Mouse (Mus musculus) WW6 (cell line): ENCODE data around the gene Ppfibp2.

ENCODE experiments used
- DNase-seq: peaks from one replicate; pipeline ENCODE4 v3.0.0-alpha.2; 2013; ENCODE audit warnings: low read depth, low spot score

Gene Ppfibp2

DNA sequence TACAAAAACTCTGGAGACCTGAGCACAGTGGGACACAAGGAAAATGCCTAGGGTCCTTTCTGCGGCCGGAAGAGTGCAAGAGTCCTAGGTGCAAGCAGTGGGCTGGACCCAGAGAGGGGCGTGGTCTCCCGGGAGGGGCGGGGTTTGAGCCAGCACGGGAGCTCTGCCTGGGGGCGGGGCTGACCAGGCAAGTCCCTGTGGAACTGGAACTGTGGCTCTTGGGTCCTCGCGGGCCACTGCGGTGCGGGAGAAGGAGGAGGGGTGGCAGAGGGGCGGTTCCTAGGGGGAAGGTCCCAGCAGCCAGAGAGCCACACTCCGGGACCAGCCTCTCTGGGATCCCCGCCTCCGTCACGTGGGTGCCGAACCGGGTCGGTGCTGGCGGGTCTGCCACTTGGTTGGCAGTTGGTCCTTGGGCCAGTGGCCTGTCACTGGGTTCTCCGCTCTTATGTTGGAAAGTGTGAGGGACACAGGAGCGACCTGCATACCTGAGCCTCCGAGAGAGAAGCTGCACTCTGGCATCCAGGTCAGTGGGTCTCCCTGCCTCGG, at the start of gene Ppfibp2:
Gene Ppfibp2, plus strand, starts transcription at position 351 of the 546 bp plus-strand sequence.
- peak; percentile 85 for DNase-seq

DNA sequence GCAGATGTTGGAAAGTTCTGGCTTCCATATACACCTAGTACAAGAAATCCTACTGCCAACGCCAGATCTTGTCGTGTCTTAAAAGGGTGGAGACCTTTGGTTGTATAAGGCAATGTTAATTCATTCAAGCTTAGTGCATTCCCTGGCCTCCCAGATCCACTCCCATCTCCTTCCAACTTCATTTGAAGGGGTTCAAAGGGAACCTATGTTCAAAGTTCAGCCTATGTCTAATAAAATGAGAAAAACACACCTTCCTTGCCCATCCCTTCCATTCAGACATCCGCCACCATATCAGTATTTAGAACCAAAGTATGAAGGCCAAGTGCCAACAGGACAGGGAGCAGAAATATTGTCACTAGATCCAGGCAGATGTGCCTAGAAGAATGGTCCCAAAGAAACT, 47.1 kb upstream of the Ppfibp2 start:
- no peak for DNase-seq

DNA sequence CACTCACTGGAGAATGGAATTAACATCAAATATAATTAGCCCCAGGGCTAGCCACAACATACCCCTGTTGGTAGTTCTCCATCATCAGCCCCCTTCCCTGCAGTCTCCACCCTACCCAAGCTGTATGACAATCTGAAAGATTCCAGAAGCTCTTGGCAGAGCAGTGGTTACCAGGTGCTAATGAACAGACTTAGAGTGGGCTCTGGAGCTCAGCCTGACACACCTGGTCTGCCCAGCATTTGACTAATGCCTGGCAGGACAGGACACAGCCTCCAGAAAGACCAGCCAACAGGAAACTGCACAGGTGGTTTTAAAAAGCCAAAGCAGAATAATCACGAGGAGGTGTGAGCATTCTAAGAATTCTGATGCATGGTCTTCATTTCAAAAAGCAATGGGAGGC, 41.5 kb upstream of the Ppfibp2 start:
- no peak for DNase-seq

DNA sequence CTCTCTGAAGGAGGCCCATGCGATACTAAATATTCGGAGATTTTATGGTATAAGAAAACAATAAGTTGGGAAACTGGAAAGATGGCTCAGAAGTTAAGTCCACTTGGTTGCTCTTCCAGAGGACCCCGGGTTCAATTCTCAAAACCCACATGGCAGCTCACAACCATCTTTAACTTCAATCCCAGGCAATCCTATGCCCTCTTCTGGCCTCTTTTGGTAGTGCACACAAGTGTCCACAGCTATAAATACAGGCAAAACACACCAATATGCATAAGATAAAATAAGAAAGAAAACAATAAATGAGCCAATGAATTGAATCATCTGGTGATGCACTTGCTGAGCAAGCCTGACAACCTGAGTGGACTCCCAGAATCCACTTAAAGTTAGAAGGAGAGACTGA, 39.1 kb upstream of the Ppfibp2 start:
- DNase-seq = no peak

DNA sequence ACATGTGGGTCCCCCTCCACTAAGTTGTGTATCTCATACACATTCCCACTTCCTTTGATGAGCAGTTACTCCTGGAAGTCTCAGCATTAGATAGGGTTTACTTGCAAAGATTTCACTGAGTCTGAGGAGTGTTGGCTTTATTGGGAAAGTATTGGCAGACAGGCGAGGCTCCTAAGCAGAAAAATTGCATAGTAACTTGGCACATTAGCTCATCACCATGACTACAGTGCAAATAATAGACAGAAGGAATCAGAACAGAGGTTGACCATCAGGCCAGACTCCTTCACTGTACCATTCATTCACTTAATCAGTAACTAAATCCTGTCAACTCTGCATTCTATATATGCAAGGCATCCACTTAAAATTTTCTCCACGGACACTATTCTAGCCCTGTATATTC, 34.3 kb upstream of the Ppfibp2 start:
- DNase-seq = no peak

DNA sequence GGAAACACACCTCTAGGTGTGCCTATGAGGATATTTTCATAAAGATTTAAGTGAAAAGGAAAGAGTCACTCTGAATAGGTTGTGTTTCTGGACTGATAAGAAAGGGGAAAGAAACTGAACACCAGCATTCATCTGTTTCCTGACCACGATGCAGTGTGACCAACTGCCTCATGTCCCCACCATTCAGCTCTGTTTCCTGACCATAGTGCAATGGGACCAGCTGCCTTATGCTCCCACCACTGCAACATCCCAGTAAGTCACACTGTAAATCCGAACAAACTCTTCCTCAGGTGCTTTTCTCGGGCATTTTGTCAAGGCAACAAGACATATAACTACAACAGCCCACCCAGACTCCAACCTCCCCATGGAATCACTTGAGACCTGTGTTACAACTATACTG, 33.4 kb upstream of the Ppfibp2 start:
- DNase-seq = no peak

DNA sequence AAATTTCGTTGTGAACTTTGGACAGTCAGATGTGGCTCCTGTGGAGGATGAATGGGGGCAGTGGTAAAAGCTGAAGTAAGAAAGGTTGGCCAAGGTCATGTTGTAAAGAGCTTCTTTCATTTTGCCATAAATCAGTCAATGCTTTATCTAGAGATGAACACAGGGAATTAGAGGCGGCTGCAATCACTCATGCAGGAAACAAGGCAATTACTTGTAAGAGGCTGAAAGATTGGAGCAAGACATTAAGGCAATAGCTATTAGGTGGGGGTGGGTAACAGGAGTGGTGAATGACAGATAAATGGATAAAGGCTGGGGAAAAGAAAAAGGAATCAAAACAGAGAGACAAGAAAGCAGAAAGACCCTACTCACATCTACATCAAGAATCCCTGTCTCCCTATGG, 31.3 kb upstream of the Ppfibp2 start:
- DNase-seq = no peak

DNA sequence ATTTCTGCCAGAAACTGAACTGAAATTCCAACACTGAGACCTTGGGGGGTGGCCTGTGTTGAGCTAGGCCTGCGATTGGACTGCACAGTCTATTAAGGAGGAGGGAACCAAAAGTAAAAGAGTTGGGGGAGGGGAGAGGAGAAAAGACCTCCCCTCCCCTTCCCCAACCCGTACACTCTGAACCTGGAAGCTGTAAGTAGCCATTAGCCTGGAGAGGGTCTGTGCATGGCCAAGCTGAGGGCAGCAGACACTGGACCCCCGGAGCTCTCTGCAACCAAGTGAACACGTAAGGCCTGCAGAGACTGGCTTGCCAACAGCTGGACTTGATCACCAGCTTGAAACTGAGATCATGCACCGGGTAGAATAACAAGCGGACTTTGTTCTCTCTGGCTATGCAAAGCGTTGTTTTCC, 27.7 kb upstream of the Ppfibp2 start, which contains the start of gene Olfml1:
Gene Olfml1, plus strand, starts transcription at position 186 of the 411 bp plus-strand sequence.
- DNase-seq = no peak

DNA sequence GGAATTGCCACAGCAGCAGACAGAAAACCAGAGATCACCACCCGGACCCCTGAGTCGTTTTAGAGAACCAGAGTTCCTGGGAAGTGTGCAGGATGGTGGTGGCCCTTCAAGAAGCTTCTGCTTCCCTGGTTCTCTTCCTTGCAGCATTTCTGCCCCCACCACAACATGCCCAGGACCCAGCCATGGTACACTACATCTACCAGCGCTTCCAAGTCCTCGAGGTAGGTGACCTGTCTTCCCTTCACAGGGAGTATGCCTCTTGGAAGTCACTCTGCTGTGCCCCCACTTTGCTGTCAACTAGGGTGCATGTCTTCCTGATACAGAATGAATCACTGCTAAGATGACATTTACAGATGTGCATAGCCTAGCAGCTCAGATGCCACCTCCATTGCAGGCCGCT, 27.3 kb upstream of the Ppfibp2 start:
- DNase-seq = no peak

DNA sequence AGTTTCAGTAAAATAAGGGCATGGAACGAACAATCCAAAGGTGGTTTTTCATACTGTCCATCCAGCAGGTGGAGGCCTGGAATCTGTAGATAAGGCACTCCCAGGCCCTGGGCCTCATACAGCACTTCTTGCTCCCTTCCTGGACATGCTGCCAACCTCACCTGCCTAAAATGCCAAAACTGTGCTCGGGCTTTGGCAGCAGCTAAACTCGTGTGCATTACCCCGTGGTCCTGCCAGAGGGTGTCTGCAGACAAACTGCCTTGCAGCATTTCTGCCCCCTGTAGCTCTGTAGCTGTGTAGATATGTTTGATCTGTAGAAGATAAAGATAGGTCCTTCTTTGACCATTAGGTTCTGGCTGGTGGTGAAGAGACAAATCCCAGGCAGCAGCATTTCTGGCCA, 26.0 kb upstream of the Ppfibp2 start:
- DNase-seq = no peak

DNA sequence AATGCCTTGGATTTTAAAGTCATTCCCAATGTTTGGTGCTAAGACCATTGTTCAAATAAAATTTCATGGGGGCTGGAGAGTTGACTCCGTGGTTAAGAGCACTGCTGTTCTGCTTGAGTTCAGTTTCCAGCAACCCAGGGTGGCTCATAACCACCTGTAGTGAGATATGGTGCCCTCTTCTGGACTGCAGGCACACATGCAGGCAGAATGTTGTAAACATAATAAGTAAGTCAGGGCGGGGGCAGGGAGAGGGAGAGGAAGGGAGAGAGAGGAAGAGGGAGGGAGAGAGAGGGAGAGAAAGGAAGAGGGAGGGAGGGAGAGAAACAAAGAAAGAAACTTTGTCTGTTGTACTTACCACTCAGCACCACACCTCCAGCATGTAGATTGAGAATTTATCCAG, 21.2 kb upstream of the Ppfibp2 start:
- DNase-seq = no peak

DNA sequence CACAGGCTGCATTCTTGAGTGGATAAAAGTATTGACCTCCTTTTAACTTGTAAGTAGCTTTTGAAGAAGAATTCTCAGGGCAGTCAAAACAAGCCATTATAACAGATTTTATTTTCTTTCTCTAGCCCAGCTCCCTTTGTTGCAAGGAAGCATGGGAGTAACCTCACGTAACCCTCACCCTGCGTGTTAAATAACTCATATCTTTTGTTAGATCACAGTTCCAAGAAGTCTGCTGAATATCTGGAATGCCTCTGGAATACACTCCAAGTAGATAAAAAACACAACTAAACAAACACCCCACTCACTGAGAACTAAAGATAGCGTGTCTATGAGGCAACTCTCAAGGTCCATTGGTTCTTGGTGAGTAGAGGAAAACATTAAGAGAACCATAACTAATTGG, 20.7 kb upstream of the Ppfibp2 start:
- DNase-seq = no peak

DNA sequence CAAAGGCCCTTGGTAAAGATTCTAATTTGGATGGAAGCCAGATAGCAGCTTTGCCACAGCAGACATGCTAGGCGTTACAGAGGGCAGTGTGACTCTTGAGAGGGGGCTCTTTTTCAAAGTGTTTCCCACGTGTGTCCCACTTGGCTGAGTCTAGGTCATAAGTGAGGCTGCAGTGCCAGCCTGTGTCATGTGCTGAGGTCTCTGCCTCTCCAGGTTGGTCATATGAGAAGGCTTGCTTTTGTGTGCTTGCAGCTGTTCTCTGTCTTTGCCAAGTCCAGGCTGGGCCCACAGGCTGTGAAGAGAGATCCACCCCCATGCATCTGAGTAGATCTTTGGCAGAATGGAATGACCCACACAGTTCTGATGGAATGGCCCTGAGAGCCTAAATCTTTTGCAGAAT, 2.4 kb upstream of the Ppfibp2 start:
- no peak for DNase-seq

DNA sequence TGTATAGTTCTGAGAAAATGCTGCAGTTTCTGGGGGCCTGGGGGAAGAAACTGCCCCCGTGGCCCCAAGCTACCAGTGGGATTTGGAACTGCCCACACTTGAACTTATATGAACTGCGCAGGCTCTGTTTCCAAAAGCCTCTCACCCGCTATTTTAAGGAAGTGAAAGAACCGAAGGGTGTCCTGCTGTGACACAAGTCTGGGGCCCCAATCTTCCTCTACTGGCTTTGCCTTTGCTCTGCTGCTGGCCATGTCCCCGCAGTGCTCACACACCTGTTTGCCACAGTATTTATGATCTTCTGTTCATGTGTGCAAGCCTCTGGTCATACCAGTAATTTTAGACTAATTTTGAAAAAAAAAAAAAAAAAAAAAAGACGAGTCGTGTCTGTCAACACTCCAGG, 1.1 kb upstream of the Ppfibp2 start:
- DNase-seq = no peak

DNA sequence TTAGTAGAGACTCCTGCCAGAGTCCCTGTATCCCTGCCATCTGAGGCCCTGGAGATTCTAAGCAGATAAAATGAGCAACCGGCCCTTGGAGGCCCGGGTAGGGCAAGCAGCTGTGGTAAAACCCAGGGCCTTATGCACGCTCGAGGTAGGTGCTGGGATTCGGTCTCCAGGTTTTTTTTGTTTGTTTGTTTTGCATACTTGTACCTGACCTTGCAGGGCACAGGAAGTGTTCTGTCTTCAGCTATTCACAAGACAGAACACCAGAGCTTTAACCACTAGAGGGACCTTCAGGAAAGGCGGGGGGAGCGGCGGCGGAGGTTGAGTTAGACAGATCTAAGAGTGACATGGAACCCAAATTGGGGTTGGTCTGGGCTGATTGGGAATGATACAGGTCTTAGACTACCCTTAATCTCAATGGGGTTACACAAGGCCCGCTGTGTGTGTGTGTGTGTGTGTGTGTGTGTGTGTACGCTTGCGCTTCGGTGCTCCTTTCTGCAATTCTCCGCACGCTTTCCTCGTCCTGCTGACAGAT, 616 bp upstream of the Ppfibp2 start:
- peak; percentile 47 for DNase-seq

DNA sequence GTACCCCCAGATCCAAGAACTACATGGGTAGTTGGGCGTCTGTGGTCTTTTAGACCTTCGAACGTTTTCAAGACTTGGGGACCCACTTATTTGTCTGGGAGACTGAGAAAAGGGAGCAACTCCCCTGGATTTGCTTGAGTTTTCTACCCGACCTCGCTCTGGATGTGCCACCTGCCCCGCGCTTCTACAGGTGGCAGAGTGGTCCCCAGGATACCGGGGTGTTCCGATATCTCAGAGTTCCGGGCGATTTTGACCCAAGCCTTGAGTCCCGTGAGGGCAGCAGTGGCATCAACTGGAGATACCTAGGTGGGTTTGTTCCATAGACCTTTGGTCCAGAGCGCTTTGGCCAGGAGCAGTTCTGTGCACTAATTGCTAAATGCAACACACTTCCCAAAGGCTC, 419 bp downstream of the Ppfibp2 start:
- no peak for DNase-seq

DNA sequence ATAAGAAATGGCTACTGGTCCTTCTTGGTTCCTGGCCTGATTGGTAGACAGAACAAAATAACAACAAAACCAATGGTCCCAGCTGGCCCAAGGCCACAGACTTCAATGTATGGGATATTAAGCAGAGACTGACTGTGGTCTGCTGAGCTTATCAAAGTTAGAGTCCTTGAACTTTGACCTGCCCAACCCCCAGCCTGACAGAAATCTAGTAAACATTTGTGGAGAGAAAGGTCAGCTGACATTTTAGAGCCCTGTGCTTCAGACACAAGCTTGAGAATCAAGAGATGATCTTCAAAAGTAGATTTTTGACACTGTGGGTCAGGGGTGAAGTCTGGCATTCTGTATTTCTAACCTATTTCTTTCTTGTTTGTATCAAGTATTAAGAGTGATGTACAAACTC, 1.7 kb downstream of the Ppfibp2 start:
- no peak for DNase-seq

DNA sequence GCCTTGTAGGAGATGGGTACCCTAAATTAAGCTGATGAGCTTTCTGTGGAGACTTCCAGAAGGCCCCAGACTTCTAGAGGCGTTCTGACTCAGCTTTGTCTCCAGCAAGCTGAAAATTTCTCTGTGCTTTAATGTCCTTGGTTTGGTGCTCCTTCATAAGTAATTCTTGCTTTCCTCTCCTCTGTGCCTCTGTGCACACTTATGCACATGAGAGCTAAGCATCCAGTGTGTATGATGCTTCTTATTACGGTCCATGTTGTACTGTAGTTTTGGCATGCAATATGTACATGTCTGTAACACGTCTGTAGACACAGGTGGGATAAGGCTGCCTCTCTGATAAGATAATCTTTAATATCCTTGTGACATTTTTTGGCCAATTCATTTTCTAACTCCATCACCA, 2.9 kb downstream of the Ppfibp2 start:
- DNase-seq = no peak

DNA sequence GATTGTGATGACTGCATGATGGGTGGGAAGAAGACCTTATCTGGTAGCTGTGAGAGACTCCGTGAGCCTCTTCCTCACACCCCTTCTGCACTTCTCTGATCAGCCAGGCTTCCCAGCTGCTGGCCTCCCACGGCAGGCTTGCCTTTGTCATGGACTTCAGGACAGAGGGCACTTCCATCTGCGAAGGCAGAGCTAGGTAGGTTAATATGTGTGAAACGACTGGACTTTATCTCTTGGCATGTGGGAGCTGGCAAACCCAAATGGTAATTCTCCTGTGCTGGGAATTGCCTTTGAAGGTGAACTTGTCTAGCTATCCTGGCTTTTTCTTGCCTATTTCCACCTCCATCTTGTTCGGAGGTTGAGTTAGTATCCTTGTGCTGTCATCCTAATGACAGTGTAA, 5.6 kb downstream of the Ppfibp2 start:
- no peak for DNase-seq

DNA sequence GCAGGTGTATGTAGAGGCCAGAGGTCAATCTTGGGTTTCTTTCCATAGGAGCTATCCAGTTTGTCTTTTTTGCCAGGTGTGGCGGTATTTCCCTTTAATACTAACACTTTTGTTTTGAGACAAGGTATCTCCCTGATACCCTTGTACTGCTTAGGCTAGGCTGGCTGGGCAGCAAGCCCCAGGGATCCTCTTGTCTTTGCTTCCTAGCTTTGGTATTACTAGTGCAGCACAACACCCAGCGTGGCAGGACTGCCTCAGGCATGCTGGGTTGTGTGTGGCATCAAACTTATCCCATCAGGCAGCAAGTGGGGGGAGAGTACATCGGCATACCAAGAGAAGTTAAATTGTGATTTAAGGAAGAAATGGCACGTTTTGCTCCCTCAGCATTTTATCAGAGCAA, 7.5 kb downstream of the Ppfibp2 start:
- no peak for DNase-seq

DNA sequence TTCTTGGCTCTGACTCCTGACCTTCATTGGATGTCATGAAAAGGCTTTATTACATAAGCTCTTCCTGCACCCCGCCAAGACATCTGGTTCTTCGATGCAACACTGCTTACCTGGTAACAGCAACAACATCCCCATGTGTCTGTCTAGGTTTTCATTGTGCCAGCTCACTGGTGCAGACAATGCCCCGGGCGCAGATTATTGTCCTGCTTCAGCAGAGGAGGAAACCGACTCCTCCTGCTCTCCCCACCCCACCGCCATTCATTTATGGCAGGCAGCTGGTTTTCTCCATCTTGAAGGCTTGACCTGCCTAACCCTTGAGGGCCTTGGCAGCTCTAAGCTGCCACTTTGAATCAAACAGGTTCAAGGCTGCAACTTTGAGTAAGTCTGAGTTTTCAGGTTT, 7.9 kb downstream of the Ppfibp2 start:
- DNase-seq = no peak

DNA sequence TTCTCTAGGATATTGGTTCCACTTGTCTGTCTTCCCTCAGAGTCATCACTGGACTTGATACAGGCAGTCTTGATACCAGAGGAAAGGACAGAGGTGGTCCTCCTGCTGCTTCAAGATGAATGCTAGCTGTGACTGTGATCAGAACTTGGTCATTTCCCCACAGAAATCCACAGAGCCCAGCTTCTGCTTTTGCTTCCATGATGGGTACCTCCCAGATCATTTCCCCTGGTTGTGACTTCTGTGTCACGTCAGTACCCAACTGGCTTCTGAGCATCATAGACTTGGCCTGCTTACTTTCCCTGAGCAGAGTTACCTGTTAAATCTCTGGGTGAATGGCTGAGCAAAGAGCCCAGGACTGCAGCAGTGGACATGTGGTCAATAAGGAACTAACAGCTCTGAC, 12.8 kb downstream of the Ppfibp2 start:
- no peak for DNase-seq

DNA sequence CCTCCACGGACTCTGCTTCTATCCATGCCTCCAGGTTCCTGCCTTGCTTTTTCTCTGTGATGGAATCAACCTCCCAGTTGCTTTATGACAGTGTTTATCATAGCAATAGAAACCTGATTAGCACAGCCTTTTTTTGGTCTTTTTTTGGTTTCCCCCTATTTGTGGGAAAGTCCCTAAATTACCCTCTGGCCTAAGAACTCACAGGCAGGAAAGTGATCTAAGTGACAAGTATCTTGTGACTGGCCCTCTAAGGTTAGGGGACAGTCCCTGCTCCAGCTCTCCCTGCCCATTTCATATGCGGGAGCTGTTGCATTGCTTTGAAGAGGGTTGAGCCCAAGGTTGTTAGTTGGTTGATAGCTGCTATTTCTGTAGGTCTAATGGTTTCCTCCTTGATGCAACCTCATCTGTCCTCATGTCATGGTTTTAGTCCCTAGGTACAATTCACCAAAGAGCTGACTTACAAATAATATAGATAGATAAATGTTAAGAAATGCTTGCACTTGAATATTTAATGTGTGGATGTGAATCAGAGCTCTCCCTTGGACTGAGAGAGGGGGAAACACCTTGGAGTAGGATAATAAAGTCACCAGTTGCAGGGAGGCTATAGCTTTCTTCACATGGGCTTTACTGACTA, 14.7 kb downstream of the Ppfibp2 start:
- no peak for DNase-seq

DNA sequence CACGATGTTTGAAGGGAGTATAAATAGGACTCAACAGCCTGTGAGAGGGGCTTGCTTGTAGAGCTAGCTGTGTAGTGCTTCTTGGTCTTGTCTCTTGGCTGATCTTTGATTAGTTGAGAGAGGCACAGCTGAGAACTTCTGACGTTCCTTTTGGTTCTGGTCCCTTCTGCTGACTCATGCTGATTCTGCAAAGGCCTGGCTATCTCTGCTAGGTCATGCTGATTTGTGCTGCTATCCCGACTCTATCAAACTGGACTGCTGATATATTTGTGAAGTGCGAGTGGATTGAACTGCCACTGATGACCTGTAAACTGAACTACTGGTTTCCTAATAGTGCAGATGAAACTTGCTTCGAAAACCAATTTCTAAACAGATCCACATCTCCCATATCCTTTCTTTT, 15.9 kb downstream of the Ppfibp2 start:
- DNase-seq = no peak
